Comparison of ENCODE assay signal across 8 mouse cellular contexts in the genomic region with DNA sequence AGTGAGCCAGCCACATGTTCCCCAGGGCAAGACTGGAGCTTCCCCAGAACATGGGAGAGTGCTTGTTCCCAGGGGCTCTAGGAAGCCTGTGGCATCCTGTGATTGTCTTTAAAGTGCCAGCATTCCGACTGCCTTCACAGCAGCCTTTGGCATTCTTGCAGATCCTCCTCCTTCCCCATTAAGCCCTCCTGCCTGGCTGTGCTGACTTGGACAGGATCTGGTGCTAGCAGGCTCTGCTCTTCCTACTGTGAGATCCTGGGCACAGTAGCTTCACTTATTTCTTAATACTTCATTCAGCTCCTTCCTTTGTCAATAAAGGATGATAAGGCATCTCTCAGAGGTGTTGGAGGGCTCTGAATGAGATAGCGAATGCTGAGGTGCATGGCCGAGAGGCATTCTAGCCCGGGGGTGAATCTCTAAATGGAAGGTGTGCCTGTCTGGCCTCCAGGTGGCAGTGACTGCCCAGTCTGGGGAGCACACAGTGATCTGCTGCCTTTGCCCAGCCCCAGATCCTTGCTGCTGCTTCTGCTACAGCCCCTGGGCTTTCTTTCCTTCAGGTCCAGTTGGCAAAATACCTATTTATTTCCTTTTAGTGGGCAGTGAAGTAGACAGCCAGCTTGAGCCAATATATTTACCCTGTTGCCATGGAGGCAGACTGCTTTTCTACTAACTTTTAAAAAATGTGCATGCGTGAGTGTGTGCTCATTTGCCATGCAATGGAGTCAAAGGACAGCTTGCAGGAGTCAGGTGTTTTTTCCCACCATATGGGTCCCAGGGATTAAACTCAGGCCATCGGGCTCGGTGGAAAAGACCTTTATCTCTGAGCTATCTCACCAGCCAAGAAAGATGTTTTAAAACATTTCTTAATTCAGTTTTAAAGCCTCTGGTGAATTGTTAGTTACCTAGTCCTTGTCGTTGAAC. TPM values are rescaled to one million over a fixed set of nuclear protein-coding genes. Genes with fewer than 3 reads are reported as not detected.
DNase-seq lines count a peak whose midpoint lies in the region; ATAC-seq and TF ChIP-seq lines count a peak whose summit lies in the region.

No protein-coding gene starts in this region.

- H3K4me1 ChIP-seq in liver, postnatal 0 days (ENCODE audit: insufficient read depth): no peaks in the 10 kb centered on the region
- no peaks in the 10 kb centered on the region for H3K4me1 ChIP-seq in liver, embryonic 12.5 days
- no peaks in the 10 kb centered on the region; the same call in 1 of the 2 replicates for H3K4me1 ChIP-seq in embryonic facial prominence, embryonic 10.5 days
- peaks cover 25% of the 10 kb centered on the region for H3K4me1 ChIP-seq in neural tube, embryonic 13.5 days (replicated peaks)

- H3K9me3 ChIP-seq in liver, postnatal 0 days (ENCODE audit: low read length): no peaks in the 10 kb centered on the region
- no peaks in the 10 kb centered on the region for H3K9me3 ChIP-seq in liver, embryonic 12.5 days (replicated peaks)
- no peaks in the 10 kb centered on the region for H3K9me3 ChIP-seq in embryonic facial prominence, embryonic 10.5 days
- no peaks in the 10 kb centered on the region for H3K9me3 ChIP-seq in neural tube, embryonic 13.5 days

- peak; percentile 57 for TF ChIP-seq CTCF in liver, postnatal 0 days (IDR thresholded peaks at IDR 0.05; ENCODE audit: low read depth)

- no peak overlapping the region for H3K27ac ChIP-seq in liver, postnatal 0 days (ENCODE audit: low read depth)
- no peak overlapping the region for H3K27ac ChIP-seq in liver, embryonic 12.5 days
- H3K27ac ChIP-seq in embryonic facial prominence, embryonic 10.5 days (replicated peaks): no peak overlapping the region
- H3K27ac ChIP-seq in neural tube, embryonic 13.5 days (replicated peaks): peak overlapping the region; percentile 69

- H3K9ac ChIP-seq in liver, postnatal 0 days (replicated peaks): no peak overlapping the region
- no peak overlapping the region for H3K9ac ChIP-seq in liver, embryonic 12.5 days
- 0 out of 2 replicates have a peak overlapping the region, but pooled peaks have one; percentile 8 for H3K9ac ChIP-seq in neural tube, embryonic 13.5 days

- no peak for ATAC-seq in CD4-positive, CD25-positive, alpha-beta regulatory T cell, adult 4 months
- no peak for ATAC-seq in liver, postnatal 0 days
- no peak for ATAC-seq in liver, embryonic 12.5 days
- ATAC-seq in neural tube, embryonic 13.5 days (ENCODE audit: low read depth): peak; percentile 78

- H3K36me3 ChIP-seq in liver, postnatal 0 days (replicated peaks; ENCODE audit: insufficient read depth, low read length): no peaks in the 10 kb centered on the region
- H3K36me3 ChIP-seq in liver, embryonic 12.5 days: no peaks in the 10 kb centered on the region
- H3K36me3 ChIP-seq in embryonic facial prominence, embryonic 10.5 days (replicated peaks): no peaks in the 10 kb centered on the region
- no peaks in the 10 kb centered on the region for H3K36me3 ChIP-seq in neural tube, embryonic 13.5 days

- peak; percentile 30 for DNase-seq in CD4-positive, CD25-positive, alpha-beta regulatory T cell, adult 2 months (ENCODE audit: low read depth, low spot score)
- peak; percentile 29 for DNase-seq in liver, postnatal 0 days
- DNase-seq in embryonic facial prominence, embryonic 10.5 days (ENCODE audit: low spot score): peak; percentile 32
- DNase-seq in right cerebral cortex, postnatal 25 days: no peak
- DNase-seq in testis, postnatal 14 days (ENCODE audit: low spot score): no peak

- 0 out of 2 replicates have a peak, but pooled peaks cover 2% of the 10 kb centered on the region for H3K27me3 ChIP-seq in liver, postnatal 0 days (ENCODE audit: insufficient read depth, low read length)
- peaks cover 18% of the 10 kb centered on the region for H3K27me3 ChIP-seq in liver, embryonic 12.5 days (replicated peaks)
- peaks cover 21% of the 10 kb centered on the region for H3K27me3 ChIP-seq in embryonic facial prominence, embryonic 10.5 days (replicated peaks; ENCODE audit: low read depth, poor library complexity, severe bottlenecking)
- no peaks in the 10 kb centered on the region for H3K27me3 ChIP-seq in neural tube, embryonic 13.5 days

- no peak overlapping the region for H3K4me2 ChIP-seq in liver, postnatal 0 days (ENCODE audit: low read depth, low read length)
- no peak overlapping the region for H3K4me2 ChIP-seq in liver, embryonic 12.5 days
- no peak overlapping the region for H3K4me2 ChIP-seq in neural tube, embryonic 13.5 days

- TF ChIP-seq EP300 in liver, postnatal 0 days (IDR thresholded peaks at IDR 0.05; ENCODE audit: low read depth): no peak

- H3K4me3 ChIP-seq in liver, postnatal 0 days (ENCODE audit: low read depth, low read length): no peak overlapping the region
- no peak overlapping the region for H3K4me3 ChIP-seq in liver, embryonic 12.5 days
- no peak overlapping the region for H3K4me3 ChIP-seq in embryonic facial prominence, embryonic 10.5 days
- no peak overlapping the region for H3K4me3 ChIP-seq in neural tube, embryonic 13.5 days

- WGBS in liver, postnatal 0 days (ENCODE audit: insufficient replicate concordance): 38% methylated on average over 8 of the region's 8 CpGs
- 41% methylated on average over 8 of the region's 8 CpGs for WGBS in liver, embryonic 12.5 days (ENCODE audit: insufficient replicate concordance)
- 45% methylated on average over 8 of the region's 8 CpGs for WGBS in embryonic facial prominence, embryonic 10.5 days
- 23% methylated on average over 8 of the region's 8 CpGs for WGBS in neural tube, embryonic 13.5 days

RNA-seq across cellular contexts. Expression of a gene that starts 35.2 kb away (rescaled TPM):
- polyA plus RNA-seq in CD4-positive, CD25-positive, alpha-beta regulatory T cell, adult 4 months (2017; shearing (Covaris generic)): not detected
- 10.6 and 14.2 TPM in 2 replicates for polyA plus RNA-seq in liver, postnatal 0 days (2015; fragmentation: Nextera tagmentation; extraction: Ambion mirVana)
- polyA plus RNA-seq in liver, embryonic 12.5 days (2016; fragmentation: Nextera tagmentation; extraction: Ambion mirVana): 0.51 and 0.61 TPM in 2 replicates
- 1.3 and 1.8 TPM in 2 replicates for polyA plus RNA-seq in embryonic facial prominence, embryonic 10.5 days (2016; fragmentation: Nextera tagmentation; extraction: Ambion mirVana)
- polyA plus RNA-seq in neural tube, embryonic 13.5 days (2015; fragmentation: Nextera tagmentation; extraction: Ambion mirVana): 0.87 and 1.0 TPM in 2 replicates

RNA-seq across cellular contexts. Expression of a gene that starts 35.4 kb away (rescaled TPM):
- polyA plus RNA-seq in CD4-positive, CD25-positive, alpha-beta regulatory T cell, adult 4 months (2017; shearing (Covaris generic)): not detected
- polyA plus RNA-seq in liver, postnatal 0 days (2015; fragmentation: Nextera tagmentation; extraction: Ambion mirVana): 25.2 and 26.4 TPM in 2 replicates
- polyA plus RNA-seq in liver, embryonic 12.5 days (2016; fragmentation: Nextera tagmentation; extraction: Ambion mirVana): 1.1 and 1.5 TPM in 2 replicates
- 19.3 and 19.8 TPM in 2 replicates for polyA plus RNA-seq in embryonic facial prominence, embryonic 10.5 days (2016; fragmentation: Nextera tagmentation; extraction: Ambion mirVana)
- polyA plus RNA-seq in neural tube, embryonic 13.5 days (2015; fragmentation: Nextera tagmentation; extraction: Ambion mirVana): 79.3 and 81.9 TPM in 2 replicates

RNA-seq across cellular contexts. Expression of a gene that starts 35.4 kb away (rescaled TPM):
- under 1 TPM; 0.52 to 0.56 TPM for polyA plus RNA-seq in CD4-positive, CD25-positive, alpha-beta regulatory T cell, adult 4 months (2017; shearing (Covaris generic))
- 0.77 and 1.0 TPM in 2 replicates for polyA plus RNA-seq in liver, postnatal 0 days (2015; fragmentation: Nextera tagmentation; extraction: Ambion mirVana)
- 1.0 and 2.0 TPM in 2 replicates for polyA plus RNA-seq in liver, embryonic 12.5 days (2016; fragmentation: Nextera tagmentation; extraction: Ambion mirVana)
- 2.0 and 2.6 TPM in 2 replicates for polyA plus RNA-seq in embryonic facial prominence, embryonic 10.5 days (2016; fragmentation: Nextera tagmentation; extraction: Ambion mirVana)
- 14.7 and 18.8 TPM in 2 replicates for polyA plus RNA-seq in neural tube, embryonic 13.5 days (2015; fragmentation: Nextera tagmentation; extraction: Ambion mirVana)

Comparison
In these comparisons a context has a peak if more than half of its experiments do, and no peak if none do; other contexts are left out.
1. DNase-seq: peak in CD4-positive, CD25-positive, alpha-beta regulatory T cell, adult 2 months (single experiment), liver, postnatal 0 days (single experiment) and embryonic facial prominence, embryonic 10.5 days (single experiment); none in right cerebral cortex, postnatal 25 days (single experiment) and testis, postnatal 14 days (single experiment).